ENCODE assay signal across 23 mouse cellular contexts in genomic region chr2:167382389-167382788, GRCm38 (mm10). TPM values are rescaled to one million over a fixed set of nuclear protein-coding genes. Genes with fewer than 3 reads are reported as not detected.
A peak's percentile ranks its signal among the peaks of the same experiment; 100 is the strongest.
DNase-seq lines count a peak whose midpoint lies in the region; ATAC-seq and TF ChIP-seq lines count a peak whose summit lies in the region.
"Had no signal": no experiment of that assay in that cellular context is flagged by ENCODE, and none has a peak within 500 bp of the region (broad histone marks: within the 10 kb centered on the region; RNA-seq: fewer than 3 reads in every experiment).

No protein-coding gene starts in this region.

- no peak for TF ChIP-seq EP300 in liver, postnatal 0 days (IDR thresholded peaks at IDR 0.05; ENCODE audit: low read depth)

- no peaks in the 10 kb centered on the region for H3K9me3 ChIP-seq in liver, postnatal 0 days (ENCODE audit: low read length)
- H3K9me3 ChIP-seq: embryonic facial prominence, embryonic 15.5 days; forebrain, embryonic 15.5 days; G1E; heart, embryonic 10.5 days; hindbrain, embryonic 12.5 days had no signal

- no peak overlapping the region for H3K9ac ChIP-seq in liver, postnatal 0 days (replicated peaks)
- H3K9ac ChIP-seq: embryonic facial prominence, embryonic 15.5 days; forebrain, embryonic 15.5 days; hindbrain, embryonic 12.5 days had no signal

- no peak for DNase-seq in liver, postnatal 0 days
- no peak for DNase-seq in liver
- peak; percentile 64 for DNase-seq in 416B (ENCODE audit: low read depth)
- no peak for DNase-seq in urinary bladder, postnatal 4 days (ENCODE audit: low spot score in 2 of 2)
- no peak for DNase-seq in cerebellum, adult 11-12 months
- DNase-seq: adrenal gland, adult 8-10 months; adrenal gland, postnatal 36 days; cerebellum, adult 8-10 months; cerebellum, postnatal 14 days; embryo, embryonic 11 days; gastrocnemius, postnatal 36 days; heart, adult 18-20 months; heart, postnatal 10 days; heart, postnatal 4 days had no signal

- peaks cover 40% of the 10 kb centered on the region for H3K4me1 ChIP-seq in liver, postnatal 0 days (ENCODE audit: insufficient read depth)
- H3K4me1 ChIP-seq in bone marrow, adult 2 months (ENCODE audit: control insufficient read depth, insufficient read depth, low read length) = peaks cover 10% of the 10 kb centered on the region
- H3K4me1 ChIP-seq: embryonic facial prominence, embryonic 15.5 days; forebrain, embryonic 15.5 days had no signal

- no peak overlapping the region for H3K4me3 ChIP-seq in liver, postnatal 0 days (ENCODE audit: low read depth, low read length)
- H3K4me3 ChIP-seq in bone marrow, adult 2 months (replicated peaks; ENCODE audit: control insufficient read depth, low read depth, low read length) = no peak overlapping the region
- H3K4me3 ChIP-seq: embryonic facial prominence, embryonic 15.5 days; forebrain, embryonic 15.5 days; heart, embryonic 10.5 days; hindbrain, embryonic 12.5 days had no signal

- peak overlapping the region; percentile 55 for H3K27ac ChIP-seq in liver, postnatal 0 days (ENCODE audit: low read depth)
- peak overlapping the region; percentile 49 for H3K27ac ChIP-seq in bone marrow, adult 2 months (ENCODE audit: control insufficient read depth, insufficient read depth, low read depth, low read length, poor library complexity)
- H3K27ac ChIP-seq: embryonic facial prominence, embryonic 15.5 days; forebrain, embryonic 15.5 days; heart, embryonic 10.5 days; hindbrain, embryonic 12.5 days had no signal

- ATAC-seq in liver, postnatal 0 days = no peak
- ATAC-seq in megakaryocyte, adult 5-6 weeks (ENCODE audit: poor library complexity, severe bottlenecking) = peak; percentile 77
- no peak for ATAC-seq in erythroblast, adult 5-6 weeks (replicated peaks; ENCODE audit: low FRiP score, poor library complexity, severe bottlenecking)
- ATAC-seq: forebrain, embryonic 15.5 days; hindbrain, embryonic 16.5 days had no signal

- H3K36me3 ChIP-seq in liver, postnatal 0 days (replicated peaks; ENCODE audit: insufficient read depth, low read length) = no peaks in the 10 kb centered on the region
- H3K36me3 ChIP-seq: embryonic facial prominence, embryonic 15.5 days; forebrain, embryonic 15.5 days; G1E; heart, embryonic 10.5 days; hindbrain, embryonic 12.5 days had no signal

- no peak for TF ChIP-seq CTCF in liver, postnatal 0 days (IDR thresholded peaks at IDR 0.05; ENCODE audit: low read depth)
- peak; percentile 3; the same call in 1 of the 2 replicates for TF ChIP-seq CTCF in bone marrow, adult 2 months (IDR thresholded peaks at IDR 0.05; ENCODE audit: control insufficient read depth, insufficient read depth, low read length)

- WGBS in liver, postnatal 0 days (ENCODE audit: insufficient replicate concordance) = 65% methylated on average over 7 of the region's 7 CpGs
- whole genome bisulfite sequencing in bone marrow, adult 2 months = 50% methylated on average over 7 of the region's 7 CpGs

- no peak overlapping the region for H3K4me2 ChIP-seq in liver, postnatal 0 days (ENCODE audit: low read depth, low read length)
- H3K4me2 ChIP-seq: embryonic facial prominence, embryonic 15.5 days; forebrain, embryonic 15.5 days; hindbrain, embryonic 12.5 days had no signal

- no peaks in the 10 kb centered on the region for H3K27me3 ChIP-seq in liver, postnatal 0 days (ENCODE audit: insufficient read depth, low read length)
- H3K27me3 ChIP-seq: embryonic facial prominence, embryonic 15.5 days; forebrain, embryonic 15.5 days; hindbrain, embryonic 12.5 days had no signal

- no peak for TF ChIP-seq POLR2A in bone marrow, adult 2 months (IDR thresholded peaks at IDR 0.05; ENCODE audit: borderline replicate concordance, control insufficient read depth, low read depth, low read length)

RNA-seq across cellular contexts. Expression of gene B4galt5, which starts 33.4 kb away (rescaled TPM):
- 3.2 and 4.2 TPM in 2 replicates for polyA plus RNA-seq in liver, postnatal 0 days (2015; fragmentation: Nextera tagmentation; extraction: Ambion mirVana)
- 3.7 and 5.7 TPM in 2 replicates for polyA plus RNA-seq in bone marrow, adult 2 months (2011; ENCODE audit: insufficient read depth, insufficient read length, low replicate concordance, missing spikeins)
- 62.5 and 80.6 TPM in 2 replicates for total RNA-seq in megakaryocyte, adult 5-6 weeks (2015)
- 52.4 and 67.3 TPM in 2 replicates for total RNA-seq in megakaryocyte, adult 5-6 weeks (2017)
- 12.1 and 17.9 TPM in 2 replicates for total RNA-seq in erythroblast, adult 5-6 weeks (2015; ENCODE audit: low replicate concordance)
- total RNA-seq in erythroblast, adult 5-6 weeks (2017; ENCODE audit: low replicate concordance) = 4.8 and 9.8 TPM in 2 replicates

RNA-seq across cellular contexts. Expression of gene Slc9a8, which starts 39.1 kb away (rescaled TPM):
- 7.5 and 9.3 TPM in 2 replicates for polyA plus RNA-seq in liver, postnatal 0 days (2015; fragmentation: Nextera tagmentation; extraction: Ambion mirVana)
- polyA plus RNA-seq in bone marrow, adult 2 months (2011; ENCODE audit: insufficient read depth, insufficient read length, low replicate concordance, missing spikeins) = 20.2 and 49.4 TPM in 2 replicates
- total RNA-seq in megakaryocyte, adult 5-6 weeks (2015) = 19.1 and 27.9 TPM in 2 replicates
- 17.2 and 24.7 TPM in 2 replicates for total RNA-seq in megakaryocyte, adult 5-6 weeks (2017)
- 123 and 129 TPM in 2 replicates for total RNA-seq in erythroblast, adult 5-6 weeks (2015; ENCODE audit: low replicate concordance)
- 111 and 194 TPM in 2 replicates for total RNA-seq in erythroblast, adult 5-6 weeks (2017; ENCODE audit: low replicate concordance)
